Mouse (Mus musculus) G1E (cell line): ENCODE results near the gene Hipk2. TPM values are rescaled to one million over a fixed set of nuclear protein-coding genes. Genes with fewer than 3 reads are reported as not detected.

Experiments used
- ATAC-seq: 2 replicates; pipeline ENCODE4 v1.8.0; 2016; ENCODE audit warnings: mild to moderate bottlenecking; ENCODE audit not compliant: insufficient number of reproducible peaks, poor library complexity, low FRiP score, severe bottlenecking; ENCODE audit errors: extremely low read depth
- DNase-seq: peaks from one replicate; pipeline ENCODE4 v3.0.0; 2012; ENCODE audit warnings: low spot score
- H3K27me3 ChIP-seq: 2 replicates; pipeline ENCODE4 v1.6.1; 2012; ENCODE audit warnings: mild to moderate bottlenecking, low read length, inconsistent platforms; ENCODE audit not compliant: insufficient read depth
- H3K36me3 ChIP-seq: replicated peaks from 2 replicates; pipeline ENCODE3; 2012; ENCODE audit warnings: mild to moderate bottlenecking, inconsistent platforms
- H3K4me1 ChIP-seq: 2 replicates; pipeline ENCODE4 v1.6.1; 2012; ENCODE audit warnings: low read depth, low read length, inconsistent platforms, mixed read lengths; ENCODE audit not compliant: insufficient read depth
- H3K4me3 ChIP-seq: 2 replicates; pipeline ENCODE4 v1.5.1; 2012; ENCODE audit warnings: low read depth, mild to moderate bottlenecking, inconsistent platforms, low read length, moderate library complexity, mixed read lengths
- H3K9me3 ChIP-seq: replicated peaks from 2 replicates; pipeline ENCODE4 v1.6.1; 2012; ENCODE audit warnings: inconsistent platforms
- CTCF ChIP-seq: IDR thresholded peaks from 2 replicates; pipeline ENCODE4 v1.5.1; 2012; ENCODE audit warnings: low read depth, low read length, inconsistent platforms, mixed read lengths
- GATA1 ChIP-seq: IDR thresholded peaks from 2 replicates; pipeline ENCODE4 v1.6.1; 2012; ENCODE audit warnings: borderline replicate concordance, low read length, inconsistent platforms, mixed read lengths
- GATA2 ChIP-seq: IDR thresholded peaks from 2 replicates; pipeline ENCODE4 v1.6.1; 2012; ENCODE audit warnings: low read depth, low read length, inconsistent platforms, borderline replicate concordance
- POLR2AphosphoS5 ChIP-seq: IDR thresholded peaks from 2 replicates; pipeline ENCODE4 v1.6.1; 2012; ENCODE audit warnings: low read depth, low read length, inconsistent platforms; ENCODE audit not compliant: insufficient replicate concordance
- TAL1 ChIP-seq: conservative IDR thresholded peaks from 2 replicates; pipeline ENCODE4 v1.6.1; 2012; ENCODE audit warnings: low read depth, low read length, inconsistent platforms, mixed read lengths
- polyA plus RNA-seq: library from polyadenylated mRNA; stranded (reverse); fragments of >175 nt; gene quantifications from 2 replicates; pipeline ENCODE4 v1.2.3, GENCODE M21; 2012
- total RNA-seq, 2 experiments: library from RNA; stranded (forward) in 1 of 2; stranded (reverse) in 1 of 2; fragments of 200-1000 nt in 1 of 2; fragments of >200 nt in 1 of 2; fragmentation: Nextera tagmentation in 1 of 2; gene quantifications; 2 replicates each; pipeline ENCODE4 v1.2.3; 2014 to 2017

Hipk2 gene
- total and polyA plus RNA-seq, 3 experiments: 4.6 to 97.9 (median 39.6) TPM

DNA sequence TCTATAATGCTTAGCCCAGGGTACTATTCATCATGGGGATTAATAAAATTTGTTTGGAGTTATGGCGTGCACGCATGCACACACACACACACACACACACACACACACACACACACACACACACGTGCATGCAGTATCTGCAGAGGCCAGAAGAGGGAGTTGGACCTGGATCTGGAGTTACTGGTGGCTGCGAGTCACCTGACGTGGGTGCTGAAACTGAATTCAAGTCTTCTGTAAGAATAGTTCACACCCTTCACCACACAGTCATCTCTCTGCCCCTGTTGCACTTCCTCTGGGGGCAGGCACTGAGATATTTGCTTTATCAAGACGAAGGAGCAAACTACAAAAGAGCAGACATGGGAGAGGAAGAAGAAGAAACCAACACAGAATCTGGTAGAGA is 206.4 kb downstream of the Hipk2 start:
- Histone ChIP-seq H3K9me3 (no peaks in the 10 kb centered on the region), H3K27me3 (peaks cover 56% of the 10 kb centered on the region), H3K36me3 (no peaks in the 10 kb centered on the region), H3K4me1 (peaks cover 12% of the 10 kb centered on the region), H3K4me3 (no peak overlapping the region)
- DNase-seq (no peak), ATAC-seq (no peak)
- TF ChIP-seq TAL1 (no peak), GATA2 (no peak), CTCF (no peak), GATA1 (no peak), POLR2AphosphoS5 (no peak)

DNA sequence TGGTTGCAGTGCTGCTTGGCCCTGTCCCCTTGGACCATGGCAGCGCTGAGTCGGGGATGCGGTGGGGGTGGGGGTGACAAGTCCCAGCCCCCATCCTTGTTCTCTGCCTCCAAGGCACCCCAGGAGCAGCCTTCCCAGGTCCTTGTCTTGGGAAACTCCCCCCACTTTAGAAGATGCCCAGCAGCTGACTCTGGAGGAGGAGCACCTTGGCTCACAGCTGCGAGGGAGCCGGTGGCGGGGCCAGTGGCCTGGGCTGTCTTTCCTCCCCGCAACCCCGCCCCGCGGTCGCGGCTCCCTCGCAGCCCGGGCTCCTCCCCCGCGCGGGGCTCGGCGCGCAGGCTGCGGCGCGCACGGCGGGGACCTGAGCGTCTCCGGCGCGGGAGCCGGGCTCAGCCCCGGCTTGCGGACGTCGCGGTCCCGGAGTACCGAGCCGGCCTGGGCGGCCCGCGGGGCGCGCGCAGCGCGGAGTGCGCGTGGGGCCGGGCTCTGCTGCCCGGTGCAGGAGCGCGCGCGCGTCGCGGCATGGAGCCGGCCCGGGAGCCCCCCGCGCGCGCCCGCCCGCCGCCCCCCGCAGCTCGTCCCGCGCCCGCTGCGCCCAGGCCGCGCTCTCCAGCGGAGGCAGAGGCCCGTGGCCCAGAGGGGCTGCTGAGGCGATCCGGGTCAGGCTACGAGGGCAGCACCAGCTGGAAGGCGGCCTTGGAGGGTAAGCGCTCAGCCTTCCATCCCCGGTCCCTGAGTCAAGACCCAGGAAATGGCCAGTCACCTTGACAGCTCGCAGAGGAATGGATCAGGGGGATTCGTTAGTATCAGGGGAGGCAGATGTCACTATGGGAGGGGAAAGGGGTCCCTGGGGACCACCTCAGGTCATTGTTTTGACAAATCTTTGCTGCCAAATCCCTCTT is 213.0 kb downstream of the Hipk2 start, which contains the start of gene Clec2l:
Clec2l (plus strand) TSS at position 356 of the 902 bp plus-strand sequence.
- no peak for TF ChIP-seq POLR2AphosphoS5
- TF ChIP-seq CTCF: no peak
- TF ChIP-seq GATA1: no peak
- TF ChIP-seq GATA2: no peak
- TF ChIP-seq TAL1: no peak
- H3K36me3 ChIP-seq: no peaks in the 10 kb centered on the region
- no peaks in the 10 kb centered on the region for H3K9me3 ChIP-seq
- no peak within 1 kb of the TSS for H3K4me3 ChIP-seq
- H3K4me1 ChIP-seq: no peaks in the 10 kb centered on the region
- DNase-seq (no peak), ATAC-seq (no peak)
- peaks cover 70% of the 10 kb centered on the region for H3K27me3 ChIP-seq

GRCm38 (mm10) chr6:38661626-38662025 is 214.3 kb downstream of the Hipk2 start:
- H3K27me3 ChIP-seq: peaks cover 68% of the 10 kb centered on the region
- no peaks in the 10 kb centered on the region for H3K9me3 ChIP-seq
- no peaks in the 10 kb centered on the region for H3K4me1 ChIP-seq
- H3K4me3 ChIP-seq: no peak overlapping the region
- DNase-seq (no peak), ATAC-seq (no peak)
- no peak for TF ChIP-seq POLR2AphosphoS5
- TF ChIP-seq TAL1: no peak
- TF ChIP-seq GATA1: no peak
- TF ChIP-seq CTCF: no peak
- TF ChIP-seq GATA2: no peak
- no peaks in the 10 kb centered on the region for H3K36me3 ChIP-seq

DNA sequence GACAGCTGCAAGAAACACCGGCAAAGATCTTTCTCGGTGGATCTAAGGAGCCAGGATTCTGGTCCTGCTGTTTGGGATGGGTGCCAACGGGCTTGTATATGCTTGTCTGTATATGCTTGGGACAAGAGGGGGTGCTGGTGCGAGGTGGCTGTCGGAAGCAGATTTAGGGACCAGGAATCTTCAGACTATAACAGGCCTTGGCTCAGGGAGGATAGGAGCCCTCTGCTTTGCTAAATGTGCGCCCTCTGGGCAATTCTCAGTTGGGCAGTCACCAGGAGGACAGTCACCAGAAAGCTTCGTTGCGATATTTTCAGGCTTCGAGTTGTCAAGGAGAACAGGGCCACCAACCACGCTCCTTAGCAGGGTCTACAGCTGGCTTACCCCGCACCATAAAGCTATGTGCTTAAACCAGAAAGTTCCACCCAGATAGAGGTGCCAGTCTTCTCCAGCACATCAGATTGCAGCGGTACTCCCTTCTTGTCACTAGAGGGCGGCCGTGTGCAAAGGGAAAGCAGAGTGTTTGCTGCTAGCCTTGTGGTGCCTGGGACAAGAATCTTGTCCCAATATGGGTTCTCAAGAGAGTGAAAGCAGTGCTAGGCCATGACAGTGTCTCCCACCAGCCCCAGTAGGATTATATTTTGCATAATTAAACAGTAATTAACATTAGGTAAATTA is 225.6 kb downstream of the Hipk2 start:
- H3K27me3 ChIP-seq: peaks cover 49% of the 10 kb centered on the region
- H3K4me1 ChIP-seq: peaks cover 2% of the 10 kb centered on the region; the same call in 1 of the 2 replicates
- TF ChIP-seq CTCF (peak; percentile 95), GATA2 (no peak)
- DNase-seq (peak; percentile 81), ATAC-seq (peak; percentile 28; the same call in 1 of the 2 replicates)
- H3K9me3 ChIP-seq: no peaks in the 10 kb centered on the region
- no peak overlapping the region for H3K4me3 ChIP-seq
- H3K36me3 ChIP-seq: no peaks in the 10 kb centered on the region

DNA sequence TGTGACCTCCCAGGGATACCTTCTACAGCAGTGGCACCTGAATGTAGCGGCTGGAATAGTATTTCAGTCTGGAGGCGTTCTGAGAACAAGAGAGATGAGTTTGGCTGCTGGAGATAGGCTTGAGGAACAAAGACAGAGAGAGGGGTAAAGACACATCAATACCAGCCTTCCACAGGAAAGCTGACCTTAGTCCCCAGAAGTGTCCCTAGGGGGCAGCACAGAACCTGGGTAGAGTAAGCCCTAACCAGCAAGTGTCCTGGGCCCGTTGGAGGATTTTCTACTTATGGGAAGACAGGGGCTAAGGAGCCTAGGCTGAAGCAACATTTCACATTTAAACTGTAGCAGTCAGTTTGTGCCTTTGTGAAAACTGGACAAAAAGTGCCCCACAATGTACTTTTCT is 226.4 kb downstream of the Hipk2 start:
- peaks cover 2% of the 10 kb centered on the region; the same call in 1 of the 2 replicates for H3K4me1 ChIP-seq
- H3K9me3 ChIP-seq: no peaks in the 10 kb centered on the region
- no peak for ATAC-seq
- H3K36me3 ChIP-seq: no peaks in the 10 kb centered on the region
- H3K27me3 ChIP-seq: peaks cover 57% of the 10 kb centered on the region
- TF ChIP-seq CTCF (no peak), GATA1 (no peak), POLR2AphosphoS5 (no peak), GATA2 (no peak), TAL1 (no peak)
- H3K4me3 ChIP-seq: no peak overlapping the region
- DNase-seq: no peak

Other genes starting within 250 kb of the Hipk2 start
- gene Klrg2, start 238.9 kb downstream of the Hipk2 start, total RNA-seq (2014; fragmentation: Nextera tagmentation): not detected in 2 replicates
- gene Klrg2, start 238.9 kb downstream of the Hipk2 start, total RNA-seq (2017): 0.05 and 0.06 TPM in 2 replicates
- gene Klrg2, start 238.9 kb downstream of the Hipk2 start, polyA plus RNA-seq: 0.01 TPM in 1 of 2 replicates, not detected in the other
- not detected in 2 replicates for gene Clec2l, start 213.1 kb downstream of the Hipk2 start, total RNA-seq (2014; fragmentation: Nextera tagmentation)
- gene Clec2l, start 213.1 kb downstream of the Hipk2 start, total RNA-seq (2017): not detected in 2 replicates
- not detected in 2 replicates for gene Clec2l, start 213.1 kb downstream of the Hipk2 start, polyA plus RNA-seq
- gene Tbxas1, start 761 bp downstream of the Hipk2 start, total RNA-seq (2014; fragmentation: Nextera tagmentation): 8.1 and 13.2 TPM in 2 replicates
- 3.2 and 3.5 TPM in 2 replicates for gene Tbxas1, start 761 bp downstream of the Hipk2 start, total RNA-seq (2017)
- 1.2 TPM in 2 replicates for gene Tbxas1, start 761 bp downstream of the Hipk2 start, polyA plus RNA-seq
- not detected in 2 replicates for gene Parp12, start 242.2 kb upstream of the Hipk2 start, total RNA-seq (2014; fragmentation: Nextera tagmentation)
- 0.12 TPM in 1 of 2 replicates, not detected in the other for gene Parp12, start 242.2 kb upstream of the Hipk2 start, total RNA-seq (2017)
- 0.04 TPM in 1 of 2 replicates, not detected in the other for gene Parp12, start 242.2 kb upstream of the Hipk2 start, polyA plus RNA-seq